Mouse (Mus musculus): ENCODE data around the gene Twf2.

- no peak for TF ChIP-seq POLR2A (IDR thresholded peaks at IDR 0.05; ENCODE audit: low read depth, low read length)
- TF ChIP-seq CTCF (IDR thresholded peaks at IDR 0.05; ENCODE audit: extremely low read depth, insufficient read length, insufficient replicate concordance, low read depth, low read length): peak; percentile 9; the same call in 1 of the 2 replicates
Measured at GRCm38 (mm10) chr9:106241541-106242164, 38.7 kb downstream of the Twf2 start.

Measured in small intestine, adult 2 months (tissue).